Mouse (Mus musculus) liver, embryonic 15.5 days (tissue): ENCODE results near the gene Rfpl4. TPM values are rescaled to one million over a fixed set of nuclear protein-coding genes. Genes with fewer than 3 reads are reported as not detected.
"Not testable (repeated sequence)": the region's sequence is repeated elsewhere in the genome, so short reads cannot be mapped to it uniquely, and the experiment has no call there.

Experiments
- ATAC-seq: fragments of 200-750 bp; cut with Nextera tagmentation; 2 replicates; pipeline ENCODE4 v1.8.0; 2017; ENCODE audit warnings: moderate number of reproducible peaks, mild to moderate bottlenecking, moderate library complexity; ENCODE audit not compliant: insufficient read depth
- H3K27ac ChIP-seq: fragments of 300-500 bp; sonication (generic); replicated peaks from 2 replicates; pipeline ENCODE4 v1.5.1; 2015; ENCODE audit warnings: mild to moderate bottlenecking, inconsistent platforms
- H3K27me3 ChIP-seq: fragments of 300-500 bp; sonication (generic); 2 replicates; pipeline ENCODE4 v1.6.1; 2015; ENCODE audit warnings: mild to moderate bottlenecking, inconsistent platforms
- H3K36me3 ChIP-seq: fragments of 300-500 bp; sonication (generic); replicated peaks from 2 replicates; pipeline ENCODE4 v1.6.1; 2015; ENCODE audit warnings: moderate library complexity, mild to moderate bottlenecking, inconsistent platforms
- H3K4me1 ChIP-seq: fragments of 300-500 bp; sonication (generic); replicated peaks from 2 replicates; pipeline ENCODE4 v1.6.1; 2015; ENCODE audit warnings: inconsistent platforms
- H3K4me2 ChIP-seq: fragments of 300-500 bp; sonication (generic); 2 replicates; pipeline ENCODE4 v1.6.1; 2015; ENCODE audit warnings: moderate library complexity, mild to moderate bottlenecking, inconsistent platforms
- H3K4me3 ChIP-seq: fragments of 300-500 bp; sonication (generic); replicated peaks from 2 replicates; pipeline ENCODE4 v1.5.1; 2015; ENCODE audit warnings: mild to moderate bottlenecking, inconsistent platforms
- H3K9ac ChIP-seq: fragments of 300-500 bp; sonication (generic); 2 replicates; pipeline ENCODE4 v1.6.1; 2015; ENCODE audit warnings: moderate library complexity, mild to moderate bottlenecking, inconsistent platforms
- H3K9me3 ChIP-seq: fragments of 300-500 bp; sonication (generic); replicated peaks from 2 replicates; pipeline ENCODE4 v1.6.1; 2016; ENCODE audit warnings: inconsistent platforms
- WGBS: fragments of 180-500 bp; shearing (Covaris S2); methylation state at CpG from one replicate; pipeline ENCODE4 v1.1.7; 2015; ENCODE audit warnings: mixed read lengths; ENCODE audit not compliant: insufficient replicate concordance; 5-methylcytosine and 5-hydroxymethylcytosine counted together
- polyA plus RNA-seq: library from polyadenylated mRNA; unstranded; fragments of >200 nt; fragmentation: Nextera tagmentation; extraction: Ambion mirVana; gene quantifications from 2 replicates; pipeline ENCODE4 v1.2.1, GENCODE M21; 2015

Gene Rfpl4
- polyA plus RNA-seq: not detected in 2 replicates

DNA sequence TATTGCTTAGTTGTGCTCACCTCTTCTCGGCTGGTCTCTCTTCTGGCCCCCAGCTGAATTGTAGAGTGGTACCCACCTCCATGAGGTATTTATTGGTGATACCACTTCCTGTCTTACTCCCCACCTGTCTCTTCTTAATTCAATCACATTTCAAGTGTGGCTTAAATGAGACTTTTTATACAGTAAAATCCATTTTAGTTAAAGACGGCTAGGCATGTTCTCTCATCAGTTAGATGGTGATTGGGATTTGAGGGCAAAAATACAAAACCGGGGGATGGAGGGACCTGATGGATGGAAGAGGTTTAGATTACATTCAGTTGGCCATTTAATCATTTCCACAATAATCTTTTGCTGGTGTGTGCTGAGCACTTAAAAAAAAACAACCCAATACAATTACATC lies at the start of gene Rfpl4:
TSS of gene Rfpl4 (minus strand) at position 101 of the 400 bp plus-strand sequence.
- Histone ChIP-seq H3K27me3 (no peaks in the 10 kb centered on the region), H3K4me3 (no peak within 1 kb of the TSS), H3K9ac (no peak within 1 kb of the TSS), H3K27ac (no peak within 1 kb of the TSS), H3K9me3 (no peaks in the 10 kb centered on the region), H3K4me2 (no peak within 1 kb of the TSS), H3K4me1 (no peaks in the 10 kb centered on the region), H3K36me3 (no peaks in the 10 kb centered on the region)
- no peak for ATAC-seq
- WGBS: 51% methylated on average over 3 of the region's 3 CpGs

DNA sequence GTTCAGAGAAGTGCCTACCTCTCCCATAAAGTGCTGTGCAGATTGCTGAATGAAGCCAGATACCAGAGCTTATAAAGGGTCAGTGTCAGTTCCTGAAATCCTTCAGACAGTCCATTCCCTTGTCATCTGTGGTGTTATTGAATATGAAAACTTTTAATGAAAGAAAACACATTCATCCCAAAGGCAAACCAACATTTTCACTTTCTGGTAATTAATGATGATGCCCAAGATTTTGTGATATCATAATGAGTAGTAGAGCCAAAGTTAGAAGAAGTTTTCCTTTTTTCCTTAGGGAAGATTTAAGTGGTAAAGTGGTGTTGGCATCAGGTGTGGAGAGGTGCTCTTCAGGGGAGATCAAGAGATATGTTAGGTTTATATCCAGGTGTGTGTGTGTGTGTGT lies 32.8 kb upstream of the Rfpl4 start, which contains the start of gene Vmn1r55:
TSS of gene Vmn1r55 (minus strand) at position 101 of the 400 bp plus-strand sequence.
- not testable (repeated sequence) for H3K27ac ChIP-seq, H3K36me3 ChIP-seq, H3K27me3 ChIP-seq, H3K4me2 ChIP-seq, ATAC-seq, H3K4me1 ChIP-seq, H3K9ac ChIP-seq, H3K9me3 ChIP-seq, H3K4me3 ChIP-seq

DNA sequence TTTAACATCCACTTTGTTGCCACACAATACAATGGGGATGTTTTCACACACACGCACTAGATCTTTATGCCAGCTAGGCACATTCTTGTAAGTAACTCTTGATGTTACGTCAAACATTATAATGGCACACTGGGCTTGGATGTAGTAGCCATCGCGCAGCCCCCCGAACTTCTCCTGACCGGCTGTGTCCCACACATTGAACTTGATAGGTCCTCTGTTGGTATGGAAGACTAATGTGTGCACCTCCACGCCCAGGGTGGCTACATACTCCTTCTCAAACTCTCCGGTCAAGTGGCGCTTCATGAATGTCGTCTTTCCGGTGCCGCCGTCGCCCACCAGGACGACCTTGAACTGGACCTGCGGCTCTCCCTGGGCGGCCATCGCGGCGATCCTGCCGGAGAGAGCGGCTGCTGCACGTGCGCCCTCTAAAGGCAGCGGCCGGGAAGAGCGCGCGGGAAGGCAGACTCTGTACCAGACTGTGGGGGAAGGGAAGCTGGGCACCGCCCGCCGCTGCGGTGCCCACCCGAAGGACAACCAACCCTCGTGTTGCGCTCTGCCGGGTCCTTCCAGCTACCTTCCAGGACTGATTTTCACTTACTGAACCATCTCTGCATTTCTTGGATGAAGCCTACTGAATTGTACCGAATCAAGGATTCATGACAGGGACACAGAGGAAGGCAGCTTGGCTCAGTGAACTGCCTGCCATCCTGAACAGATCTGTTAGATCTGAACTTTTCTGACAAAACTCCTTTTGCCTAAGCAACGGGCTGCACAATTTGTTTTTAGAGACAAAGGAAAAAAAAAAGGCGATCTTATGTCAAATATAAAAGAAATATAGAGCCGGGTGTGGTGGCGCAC lies 9.0 kb upstream of the Rfpl4 start, which contains the start of gene Rasl2-9:
TSS of gene Rasl2-9 (minus strand) at position 402 of the 858 bp plus-strand sequence.
- Histone ChIP-seq H3K4me1 (peaks cover 7% of the 10 kb centered on the region; the same call in 1 of the 2 replicates), H3K27ac (no peak within 1 kb of the TSS), H3K9me3 (no peaks in the 10 kb centered on the region), H3K27me3 (no peaks in the 10 kb centered on the region; the same call in none of the 2 replicates), H3K36me3 (no peaks in the 10 kb centered on the region), H3K9ac (0 out of 2 replicates have a peak within 1 kb of the TSS, but pooled peaks have one; percentile 7), H3K4me2 (peak within 1 kb of the TSS; percentile 69), H3K4me3 (peak within 1 kb of the TSS; percentile 35)
- no peak; the same call in 1 of the 2 replicates for ATAC-seq
- WGBS: 14% methylated on average over 42 of the region's 42 CpGs

DNA sequence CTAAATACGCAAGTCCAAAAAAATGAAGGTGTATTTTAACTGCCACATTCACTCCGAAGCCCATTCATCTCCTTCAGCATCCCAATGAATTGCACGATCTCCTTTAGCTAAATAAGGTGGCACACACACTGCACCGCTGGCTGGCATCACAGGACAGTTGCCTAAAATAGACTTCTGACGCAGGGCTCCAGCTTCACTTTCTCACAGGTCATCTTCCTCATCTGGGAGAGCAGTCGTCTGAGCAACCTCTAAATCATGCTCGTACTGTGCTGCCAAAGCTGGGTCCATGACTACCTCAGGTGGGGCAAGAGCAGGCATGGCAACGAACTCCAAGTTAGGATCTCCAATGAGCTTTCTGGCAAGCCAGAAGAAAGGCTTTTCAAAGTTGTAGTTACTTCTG lies 8.3 kb upstream of the Rfpl4 start:
- Histone ChIP-seq H3K4me2 (peak overlapping the region; percentile 69), H3K4me1 (peaks cover 7% of the 10 kb centered on the region; the same call in 1 of the 2 replicates), H3K27me3 (no peaks in the 10 kb centered on the region; the same call in none of the 2 replicates), H3K27ac (no peak overlapping the region), H3K9ac (no peak overlapping the region), H3K4me3 (no peak overlapping the region), H3K36me3 (no peaks in the 10 kb centered on the region), H3K9me3 (no peaks in the 10 kb centered on the region)
- 62% methylated on average over 8 of the region's 8 CpGs for WGBS
- no peak for ATAC-seq

DNA sequence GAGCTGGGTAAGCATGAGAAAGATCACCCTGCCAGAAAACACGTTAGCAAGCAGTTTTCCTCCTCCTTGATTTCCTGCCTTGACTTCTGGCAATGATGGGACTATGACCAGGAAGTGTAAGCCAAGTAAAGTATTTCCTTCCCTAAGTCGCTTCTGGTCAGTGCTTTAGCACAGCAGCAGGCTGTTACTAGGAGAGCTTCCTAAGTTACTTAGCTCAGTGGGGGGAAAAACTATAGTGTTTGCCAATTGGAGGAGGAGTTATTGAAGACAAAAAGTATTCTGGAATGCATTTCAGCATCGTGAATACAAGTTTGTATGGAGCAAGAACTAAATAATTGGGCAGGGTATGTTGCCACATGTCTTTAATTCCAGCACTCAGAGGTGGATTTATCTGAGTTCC lies 4.0 kb downstream of the Rfpl4 start:
- no peak overlapping the region for H3K27ac ChIP-seq
- no peaks in the 10 kb centered on the region for H3K9me3 ChIP-seq
- no peaks in the 10 kb centered on the region for H3K36me3 ChIP-seq
- H3K4me3 ChIP-seq: no peak overlapping the region
- no peak overlapping the region for H3K9ac ChIP-seq
- no peak for ATAC-seq
- WGBS: 21% methylated on average over 3 of the region's 3 CpGs
- no peak overlapping the region for H3K4me2 ChIP-seq
- H3K27me3 ChIP-seq: no peaks in the 10 kb centered on the region
- H3K4me1 ChIP-seq: no peaks in the 10 kb centered on the region

DNA sequence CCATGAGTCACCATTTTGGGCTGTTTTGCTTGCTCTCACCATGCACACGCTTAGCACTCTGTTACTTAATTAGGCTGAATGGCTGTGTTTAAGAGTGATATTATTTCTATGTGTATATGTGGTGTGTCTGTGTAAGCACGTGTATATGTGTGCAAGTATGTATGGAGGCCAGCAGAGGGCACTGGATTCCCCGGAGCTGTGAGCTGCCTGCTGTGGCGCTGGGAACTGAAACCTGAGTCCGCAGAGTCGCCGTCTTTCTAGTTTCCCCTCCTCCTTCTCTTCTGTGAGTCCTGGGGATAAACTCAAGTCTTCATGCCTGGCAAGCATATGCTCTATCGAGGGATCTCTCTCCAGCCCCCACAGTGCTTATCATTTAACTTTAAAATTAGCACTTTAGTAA lies 7.4 kb downstream of the Rfpl4 start:
- 71% methylated on average over 8 of the region's 8 CpGs for WGBS
- Histone ChIP-seq H3K9ac (no peak overlapping the region), H3K27me3 (no peaks in the 10 kb centered on the region), H3K4me2 (no peak overlapping the region), H3K36me3 (no peaks in the 10 kb centered on the region), H3K27ac (no peak overlapping the region), H3K4me1 (no peaks in the 10 kb centered on the region), H3K4me3 (no peak overlapping the region), H3K9me3 (no peaks in the 10 kb centered on the region)
- ATAC-seq: no peak

DNA sequence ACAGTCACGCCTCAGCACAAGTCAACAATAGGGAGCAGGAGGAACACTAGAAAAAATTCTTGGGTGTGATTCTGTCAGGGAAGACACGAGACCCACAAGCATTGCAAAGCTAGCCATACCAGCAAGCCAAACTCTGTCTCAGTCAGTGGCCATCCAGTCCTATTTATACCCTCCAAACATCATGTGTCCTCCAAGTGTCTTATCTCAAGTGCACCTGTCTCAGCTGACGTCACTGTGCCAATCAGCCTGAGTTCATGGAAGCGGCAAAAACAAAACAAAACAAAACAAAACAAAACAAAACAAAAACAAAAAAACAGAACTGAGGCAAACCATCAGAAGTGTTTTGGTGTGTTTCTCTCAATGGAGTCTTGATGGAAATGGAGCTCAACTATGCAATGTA lies 8.5 kb downstream of the Rfpl4 start:
- no peaks in the 10 kb centered on the region for H3K4me1 ChIP-seq
- H3K4me2 ChIP-seq: no peak overlapping the region
- no peaks in the 10 kb centered on the region for H3K36me3 ChIP-seq
- H3K27ac ChIP-seq: no peak overlapping the region
- no peak overlapping the region for H3K9ac ChIP-seq
- WGBS: 53% methylated on average over 4 of the region's 4 CpGs
- H3K9me3 ChIP-seq: no peaks in the 10 kb centered on the region
- ATAC-seq: no peak
- H3K4me3 ChIP-seq: no peak overlapping the region
- H3K27me3 ChIP-seq: no peaks in the 10 kb centered on the region

DNA sequence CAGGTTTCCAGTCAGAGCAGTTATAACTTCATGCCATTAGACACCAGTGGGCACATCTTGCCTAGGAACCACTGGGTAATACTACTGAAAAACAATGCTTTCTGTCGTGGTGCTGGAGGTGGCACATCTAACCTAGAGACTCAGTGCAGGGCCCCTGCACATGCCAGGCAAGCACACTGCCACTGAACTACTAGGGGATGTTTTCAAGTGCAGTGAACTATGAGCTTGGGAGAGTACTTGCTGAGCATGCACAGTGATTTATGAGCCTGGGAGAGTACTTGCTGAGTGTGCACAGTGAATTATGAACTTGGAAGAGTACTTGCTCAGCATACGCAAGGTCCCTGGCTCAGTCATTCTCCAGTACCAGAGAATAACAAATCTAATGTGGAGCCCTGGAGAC lies 14.2 kb downstream of the Rfpl4 start:
- Histone ChIP-seq H3K36me3 (peaks cover 17% of the 10 kb centered on the region), H3K4me1 (no peaks in the 10 kb centered on the region), H3K4me3 (no peak overlapping the region), H3K27ac (no peak overlapping the region), H3K9me3 (no peaks in the 10 kb centered on the region), H3K4me2 (no peak overlapping the region), H3K9ac (no peak overlapping the region), H3K27me3 (no peaks in the 10 kb centered on the region)
- 71% methylated on average over 2 of the region's 2 CpGs for WGBS
- ATAC-seq: no peak

DNA sequence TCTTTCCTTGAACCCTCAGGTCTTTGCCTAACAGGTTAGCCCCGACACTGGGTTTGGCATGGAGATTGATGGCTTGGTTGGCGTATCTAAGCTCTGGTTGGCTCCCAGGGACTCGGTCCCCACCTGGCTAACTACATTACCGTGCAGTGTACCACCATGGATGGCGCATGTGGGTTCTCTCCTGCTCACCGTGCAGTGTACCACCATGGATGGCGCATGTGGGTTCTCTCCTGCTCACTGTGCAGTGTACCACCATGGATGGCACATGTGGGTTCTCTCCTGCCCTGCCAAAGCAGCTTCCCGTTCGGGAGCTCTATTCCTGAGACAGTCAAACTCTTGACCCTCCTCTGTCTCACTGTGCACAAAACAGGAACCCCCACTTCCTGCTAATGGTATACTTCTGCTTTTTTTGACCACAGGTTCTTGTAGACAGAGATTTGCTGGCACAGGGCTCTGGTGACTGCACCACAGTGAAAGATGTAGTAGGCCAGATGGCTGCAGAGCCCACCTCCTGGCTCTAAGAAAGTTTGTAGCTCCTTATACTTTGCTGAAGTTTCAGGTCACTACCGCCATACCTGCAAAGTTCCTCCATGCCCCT lies 15.6 kb downstream of the Rfpl4 start:
- whole genome bisulfite sequencing: 31% methylated on average over 10 of the region's 10 CpGs
- no peaks in the 10 kb centered on the region for H3K9me3 ChIP-seq
- no peaks in the 10 kb centered on the region for H3K27me3 ChIP-seq
- no peak overlapping the region for H3K27ac ChIP-seq
- ATAC-seq: peak; percentile 33
- peaks cover 31% of the 10 kb centered on the region for H3K36me3 ChIP-seq
- H3K4me2 ChIP-seq: no peak overlapping the region
- no peak overlapping the region for H3K4me3 ChIP-seq
- no peaks in the 10 kb centered on the region for H3K4me1 ChIP-seq
- no peak overlapping the region for H3K9ac ChIP-seq

DNA sequence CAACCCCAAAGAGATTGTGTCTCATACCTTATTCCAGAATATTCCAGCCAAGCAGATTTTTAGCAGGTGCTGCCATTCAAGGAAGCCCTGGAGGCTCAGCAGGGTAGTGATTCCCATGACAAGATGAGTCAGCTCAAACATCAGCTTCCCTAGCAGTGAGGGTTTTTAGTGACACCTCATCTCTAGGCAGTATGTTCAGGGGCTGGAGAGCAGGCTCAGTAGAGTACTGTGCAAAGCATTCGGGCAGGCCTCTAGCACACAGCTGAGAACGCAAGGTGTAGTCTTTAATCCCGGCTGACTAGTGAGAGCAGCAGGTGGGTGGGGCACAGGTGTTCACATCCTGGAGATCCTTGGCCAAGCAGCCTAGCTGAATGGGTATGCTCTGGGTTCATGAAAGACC lies 17.0 kb downstream of the Rfpl4 start:
- 73% methylated on average over 3 of the region's 3 CpGs for WGBS
- no peak overlapping the region for H3K4me3 ChIP-seq
- H3K4me1 ChIP-seq: no peaks in the 10 kb centered on the region
- no peaks in the 10 kb centered on the region for H3K9me3 ChIP-seq
- H3K27ac ChIP-seq: no peak overlapping the region
- H3K9ac ChIP-seq: no peak overlapping the region
- H3K36me3 ChIP-seq: peaks cover 45% of the 10 kb centered on the region
- H3K4me2 ChIP-seq: no peak overlapping the region
- no peaks in the 10 kb centered on the region for H3K27me3 ChIP-seq
- no peak for ATAC-seq

DNA sequence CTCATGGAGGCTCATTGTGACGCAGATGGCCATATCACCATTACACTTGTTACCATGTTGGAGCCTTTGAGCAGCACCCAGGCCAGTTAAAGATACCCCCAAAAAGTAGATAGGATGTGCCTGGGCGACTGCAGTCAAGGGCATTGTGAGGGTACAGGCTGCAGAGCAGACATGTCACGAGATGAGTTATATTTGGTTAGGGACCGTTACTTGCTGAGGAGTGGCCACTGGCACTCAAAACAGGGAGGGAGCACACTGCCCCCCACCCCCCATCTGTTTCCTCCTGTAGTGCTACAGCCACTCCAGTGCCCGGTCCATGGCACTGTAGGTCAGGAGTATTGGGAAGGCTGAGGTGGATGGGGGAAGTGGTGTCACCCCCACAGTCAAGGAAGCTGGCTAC lies 18.0 kb downstream of the Rfpl4 start:
- 81% methylated on average over 5 of the region's 5 CpGs for WGBS
- Histone ChIP-seq H3K4me2 (no peak overlapping the region), H3K27me3 (no peaks in the 10 kb centered on the region), H3K36me3 (peaks cover 55% of the 10 kb centered on the region), H3K4me1 (no peaks in the 10 kb centered on the region), H3K4me3 (no peak overlapping the region), H3K9ac (no peak overlapping the region), H3K27ac (no peak overlapping the region), H3K9me3 (no peaks in the 10 kb centered on the region)
- no peak for ATAC-seq
